Mouse (Mus musculus): ENCODE measurements at regions not wholly inside any gene's neighbourhood (a gene's known extent, or its start where the extent isn't known, plus 50 kb on each side); places are given as distances from the start of the nearest gene placed in this dataset.
"Not testable (repeated sequence)": the region's sequence is repeated elsewhere in the genome, so short reads cannot be mapped to it uniquely, and the experiment has no call there.

DNA sequence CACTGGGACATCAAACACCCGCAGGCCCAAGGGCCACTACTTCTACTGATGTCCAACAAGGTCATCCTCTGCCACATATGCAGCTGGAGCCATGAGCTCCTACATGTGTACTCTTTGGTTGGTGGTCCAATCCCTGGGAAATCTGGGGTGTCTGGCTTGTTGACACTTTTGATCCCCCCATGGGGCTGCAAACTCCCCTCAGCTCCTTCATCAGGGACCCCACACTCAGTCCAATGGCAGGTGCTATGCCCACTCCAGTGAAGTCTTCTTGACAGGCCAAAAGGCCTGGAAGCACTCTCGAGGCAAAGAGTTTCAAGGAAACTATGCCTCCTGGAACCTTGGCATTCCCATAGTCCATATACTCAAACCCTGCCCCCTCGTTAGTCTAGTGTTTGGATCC lies 570.8 kb upstream of the Smc2 start:
- no peak for DNase-seq

DNA sequence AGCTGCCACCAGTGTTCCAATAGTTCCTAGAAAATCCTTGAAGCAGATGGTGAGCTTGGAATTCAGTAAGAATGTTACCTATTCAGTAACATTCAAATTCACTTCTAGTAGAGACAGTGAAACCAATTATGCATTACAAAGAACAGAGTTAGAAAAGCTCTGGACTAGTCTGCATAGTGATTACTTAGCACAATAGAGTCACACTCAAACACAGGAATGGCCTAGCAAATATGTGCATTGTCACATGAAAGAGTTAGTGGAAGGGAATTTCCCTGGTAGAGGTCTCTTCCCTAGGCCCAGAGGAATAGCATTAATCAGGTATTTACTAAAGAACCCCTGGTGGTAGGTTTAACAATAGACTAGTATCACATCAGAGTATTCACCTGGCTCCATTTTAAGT lies 570.3 kb upstream of the Smc2 start:
- not testable (repeated sequence) for DNase-seq

DNA sequence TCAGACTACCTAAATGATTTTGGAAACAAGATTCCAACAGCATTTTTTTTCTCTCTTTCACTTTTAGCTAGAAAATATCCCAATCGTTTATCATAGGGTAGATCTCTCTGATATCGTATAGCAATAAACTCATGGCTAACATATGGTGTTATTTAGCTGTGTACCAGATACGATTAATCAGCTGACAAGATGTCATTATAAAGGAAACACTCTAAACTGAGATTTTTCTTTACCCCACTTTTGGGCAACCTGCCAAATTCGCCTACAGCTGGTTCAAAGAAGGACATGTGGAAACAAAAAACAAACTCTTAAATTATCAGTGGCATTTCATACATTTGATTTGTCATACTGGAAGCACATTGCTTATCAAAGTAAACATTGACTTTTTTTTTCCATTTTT lies 553.6 kb upstream of the Smc2 start:
- DNase-seq, result no peak

DNA sequence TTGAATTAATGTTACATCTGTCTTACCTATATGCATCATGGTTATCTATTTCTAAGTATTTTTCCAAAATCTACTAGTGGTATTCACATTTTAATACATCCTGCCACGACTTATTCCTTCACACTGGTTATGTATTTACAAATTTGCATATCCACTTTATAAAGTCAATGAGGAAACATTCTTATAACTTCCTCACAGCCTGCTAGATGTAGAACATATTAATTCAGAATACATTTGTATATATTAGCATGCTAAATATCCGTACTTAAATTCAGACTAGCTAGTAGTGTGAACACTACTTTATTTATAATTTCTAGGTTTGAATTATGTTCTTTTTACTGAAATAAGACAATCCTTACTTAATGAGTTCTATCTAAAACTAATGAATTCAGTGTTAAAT lies 549.8 kb upstream of the Smc2 start:
- no peak for DNase-seq

DNA sequence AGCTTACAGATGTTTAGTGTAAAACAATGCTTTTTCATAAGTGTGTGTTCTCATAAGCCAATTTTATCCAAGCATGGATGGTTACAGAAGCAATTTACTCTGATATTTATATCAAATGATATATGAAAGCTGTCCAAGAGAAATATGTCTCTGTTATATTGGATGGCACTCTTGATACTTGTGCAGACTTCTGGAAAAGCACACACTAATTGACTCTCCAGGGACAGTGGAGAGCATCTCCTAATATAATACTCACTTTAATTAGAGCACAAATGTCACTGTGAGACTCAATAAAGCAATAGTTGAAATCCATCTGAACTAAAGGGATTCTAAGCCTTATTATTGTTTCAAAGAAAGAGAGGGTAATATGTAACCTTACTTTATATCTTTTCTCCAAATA lies 510.8 kb upstream of the Smc2 start:
- DNase-seq, result no peak

DNA sequence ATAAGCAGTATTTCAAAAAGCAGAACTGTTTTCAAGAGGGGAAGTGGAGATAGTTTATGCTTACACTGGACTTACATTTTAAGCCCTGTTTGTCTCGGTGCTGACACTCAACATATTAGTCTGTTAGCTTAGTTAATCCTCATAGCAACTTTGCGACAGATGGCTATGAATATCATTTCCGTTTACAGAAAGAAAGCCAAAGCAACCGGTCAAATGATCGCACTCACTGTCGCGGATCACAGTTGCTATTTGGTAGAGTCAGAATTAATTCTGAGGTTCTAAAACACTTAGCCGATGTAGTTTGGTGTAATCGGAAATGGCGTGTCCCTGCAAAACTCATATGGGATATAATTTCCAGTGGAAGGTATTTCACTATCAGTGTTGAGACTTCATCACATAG lies 469.3 kb upstream of the Smc2 start:
- DNase-seq, result no peak

DNA sequence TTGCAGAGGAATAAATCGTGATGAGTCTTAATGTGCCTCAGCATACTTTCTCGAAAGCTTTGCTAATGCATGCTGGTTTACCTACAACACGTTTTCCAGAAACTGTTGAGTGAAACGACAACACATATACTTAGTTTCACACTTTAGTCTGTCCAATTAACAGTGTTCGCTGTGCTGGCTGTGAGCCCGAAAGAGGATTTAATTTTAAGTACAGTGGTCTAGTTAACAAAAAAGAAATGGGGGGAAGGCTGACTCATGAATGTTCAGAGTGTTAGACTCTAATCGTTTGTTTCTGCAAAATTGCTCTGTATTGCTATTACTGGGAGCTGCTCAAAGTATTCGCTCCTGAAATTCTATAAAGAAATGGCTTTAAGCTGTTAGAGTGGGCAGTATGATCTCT lies 460.1 kb upstream of the Smc2 start:
- DNase-seq, result no peak

DNA sequence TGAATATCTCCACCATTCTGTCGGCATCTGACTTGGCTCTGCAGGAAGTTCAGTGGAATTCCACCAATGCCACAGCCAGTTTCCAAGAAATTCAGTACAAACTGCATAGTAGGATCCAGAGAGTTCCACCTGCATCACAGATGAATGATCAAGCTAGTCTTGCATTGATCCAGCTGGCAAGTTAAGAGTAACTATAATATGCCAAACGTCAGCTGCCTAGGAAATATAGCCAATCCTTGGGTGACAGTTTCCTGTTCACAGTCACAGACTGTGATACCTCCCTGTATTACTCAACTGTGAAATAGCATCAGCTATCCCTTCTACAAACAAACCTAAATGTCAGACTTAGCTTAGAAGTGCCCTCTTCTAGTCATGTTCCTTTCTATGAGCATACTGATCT lies 446.6 kb upstream of the Smc2 start:
- DNase-seq, result no peak

DNA sequence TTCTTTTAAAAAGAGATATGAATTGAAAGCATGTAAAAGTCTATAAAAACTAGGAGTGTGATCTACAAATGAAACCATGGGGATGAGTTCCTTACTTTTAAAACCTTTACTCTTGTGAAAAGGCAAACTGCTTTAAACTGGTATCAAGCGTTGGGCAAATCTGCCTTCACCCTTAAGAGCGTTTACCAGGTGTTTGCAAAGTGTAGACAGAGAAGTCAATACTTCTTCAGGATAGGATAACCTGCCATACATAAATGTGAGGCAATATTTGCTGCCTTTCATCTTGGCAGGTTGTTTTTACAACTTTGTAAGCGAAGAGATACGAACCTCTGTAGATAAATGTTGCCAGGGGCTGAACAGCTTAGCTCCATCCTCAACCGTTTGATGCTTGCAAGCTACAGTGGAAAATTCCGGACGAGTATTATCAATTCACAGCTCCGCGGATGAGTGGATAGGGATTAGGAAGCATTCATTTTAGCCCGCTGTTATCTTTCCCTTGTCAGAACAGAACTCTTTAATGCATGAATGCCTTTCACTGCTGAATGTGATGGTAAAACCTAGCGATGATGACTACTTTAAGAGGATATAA lies 402.2 kb upstream of the Smc2 start:
- no peak for DNase-seq

DNA sequence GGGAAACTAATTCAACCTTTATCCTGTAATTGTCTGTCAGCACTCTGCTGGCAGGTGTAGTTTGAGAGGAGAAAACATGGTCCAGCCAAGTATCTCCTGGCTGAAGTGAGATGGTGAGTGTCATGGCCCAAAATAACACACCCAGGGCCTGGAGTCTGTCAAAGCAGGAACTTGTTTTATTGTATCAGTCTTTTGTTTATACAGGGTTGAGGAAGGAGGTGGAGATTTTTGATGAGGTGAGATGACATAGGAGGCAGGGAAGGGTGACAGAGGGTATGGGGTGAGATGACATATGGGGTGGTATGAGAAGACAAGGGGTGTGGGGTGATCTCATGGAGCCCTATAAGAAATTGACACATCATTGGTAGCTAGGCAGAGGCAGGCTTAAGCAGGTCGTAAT lies 395.6 kb upstream of the Smc2 start:
- DNase-seq, result no peak

DNA sequence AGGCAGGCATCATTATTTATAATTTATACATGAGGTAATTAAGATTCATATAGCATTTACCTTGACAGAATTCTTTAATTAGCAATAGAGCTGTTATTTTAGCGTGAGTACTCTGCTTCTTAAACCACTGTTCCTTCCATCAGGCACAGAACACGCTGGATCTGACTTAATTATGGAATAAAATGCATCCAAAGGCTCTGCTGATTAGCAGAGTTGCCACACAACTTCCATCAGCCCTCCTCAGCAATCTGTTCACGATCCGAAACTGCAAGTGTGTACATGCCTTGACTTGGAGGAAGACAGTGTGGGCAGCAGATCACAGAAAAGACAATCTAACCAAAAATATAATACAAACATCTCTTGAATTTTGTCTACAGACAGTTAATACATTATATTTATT lies 388.1 kb upstream of the Smc2 start:
- no peak for DNase-seq

DNA sequence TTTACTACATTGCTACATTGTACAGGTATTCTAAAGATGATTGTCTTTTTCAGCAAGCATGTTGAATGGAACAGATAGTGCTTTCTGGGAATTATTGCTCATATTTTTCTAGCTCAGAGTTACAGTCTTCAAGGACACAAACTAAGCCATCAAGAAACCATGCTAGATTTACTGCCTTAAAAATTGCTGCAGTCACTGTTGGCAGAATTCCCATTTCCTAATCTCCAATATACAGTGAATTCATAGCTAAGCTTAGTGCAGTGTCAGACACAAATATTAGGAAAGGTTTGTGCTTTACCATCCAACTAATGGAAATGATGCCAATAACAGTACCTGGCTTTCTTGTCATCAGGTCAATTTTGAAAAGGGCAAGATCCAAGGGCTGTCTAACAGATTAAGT lies 383.0 kb upstream of the Smc2 start:
- DNase-seq, result peak in 1 of 2 experiments; percentile 16

DNA sequence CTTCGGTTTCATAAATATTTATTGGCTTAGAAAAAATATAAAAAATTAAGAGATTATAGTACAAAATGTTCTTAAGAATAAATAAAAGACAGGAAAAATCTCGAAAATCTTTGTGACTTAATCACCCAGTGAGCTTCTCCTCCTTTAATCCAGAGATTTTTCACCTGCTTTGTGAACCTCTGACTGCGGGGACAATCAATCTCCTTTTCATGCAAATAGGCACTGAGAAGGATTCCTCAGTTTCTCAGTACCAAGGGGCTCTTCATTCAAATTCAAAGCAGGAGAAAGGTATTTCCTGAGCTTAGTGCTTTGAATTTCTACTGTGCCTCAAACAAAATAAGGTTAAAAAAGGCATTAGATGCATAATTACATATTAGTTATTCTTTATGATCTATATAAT lies 379.0 kb upstream of the Smc2 start:
- DNase-seq, result no peak

DNA sequence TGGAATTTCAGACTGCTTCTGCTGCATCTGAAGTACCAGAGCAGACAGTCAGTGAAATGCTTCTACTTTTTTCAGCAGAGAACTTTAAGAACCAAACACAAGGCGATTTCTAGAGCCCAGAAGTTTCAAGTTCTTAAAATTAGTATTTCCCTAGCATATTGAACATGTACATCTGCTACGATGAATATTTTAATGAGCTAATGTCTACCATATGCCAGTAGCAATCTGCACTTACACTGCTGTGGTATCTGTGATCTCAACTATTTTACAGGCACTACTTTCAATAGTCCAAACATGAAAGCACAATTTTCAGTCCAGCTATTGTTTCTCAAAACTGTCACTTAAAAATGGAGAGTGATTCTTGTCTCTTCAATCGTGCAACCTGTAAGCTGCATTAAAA lies 339.9 kb upstream of the Smc2 start:
- DNase-seq, result no peak

DNA sequence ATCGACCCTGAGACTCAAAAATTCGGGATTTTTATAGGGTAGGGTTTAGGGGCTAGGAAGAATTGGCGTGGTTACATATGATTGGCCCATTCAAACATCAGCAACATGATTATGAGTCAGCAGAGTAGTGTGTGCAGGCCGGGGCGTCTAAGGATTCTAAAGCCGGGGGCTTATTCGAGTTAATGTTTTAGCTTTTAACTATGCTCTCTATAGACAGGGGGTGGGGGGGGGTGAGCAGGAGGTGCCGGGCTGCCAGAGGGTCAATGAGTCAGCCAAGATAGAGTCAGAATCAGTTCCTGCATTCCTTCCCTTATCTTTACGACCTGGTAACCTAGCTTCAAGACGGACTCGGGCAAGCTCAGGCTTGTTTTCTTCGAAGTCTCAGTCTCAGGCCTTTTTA lies 333.2 kb upstream of the Smc2 start:
- no peak for DNase-seq

DNA sequence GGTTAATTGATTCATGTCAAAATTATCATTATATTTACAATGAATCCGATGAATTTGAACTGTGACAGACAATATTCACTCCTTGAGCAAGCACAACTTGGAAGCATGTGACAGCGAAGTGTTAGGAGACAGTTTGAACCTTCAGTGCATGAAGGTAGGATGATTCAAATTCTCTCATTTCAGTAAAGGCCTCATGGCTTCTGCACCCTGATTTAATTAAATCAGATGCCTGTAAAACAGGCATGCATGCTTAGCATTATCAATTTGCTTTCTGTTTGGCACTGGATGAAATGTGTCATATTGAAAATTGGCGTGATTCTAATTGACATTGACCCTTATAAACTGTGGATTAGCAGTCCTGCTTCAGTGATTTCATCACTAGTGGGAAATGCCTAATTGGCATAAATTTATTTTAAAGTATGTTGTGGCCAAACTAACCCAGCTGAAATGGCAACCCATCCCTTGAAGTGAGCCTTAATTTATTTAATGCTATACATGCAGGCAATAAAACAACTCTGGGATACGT lies 321.2 kb upstream of the Smc2 start:
- no peak for DNase-seq

DNA sequence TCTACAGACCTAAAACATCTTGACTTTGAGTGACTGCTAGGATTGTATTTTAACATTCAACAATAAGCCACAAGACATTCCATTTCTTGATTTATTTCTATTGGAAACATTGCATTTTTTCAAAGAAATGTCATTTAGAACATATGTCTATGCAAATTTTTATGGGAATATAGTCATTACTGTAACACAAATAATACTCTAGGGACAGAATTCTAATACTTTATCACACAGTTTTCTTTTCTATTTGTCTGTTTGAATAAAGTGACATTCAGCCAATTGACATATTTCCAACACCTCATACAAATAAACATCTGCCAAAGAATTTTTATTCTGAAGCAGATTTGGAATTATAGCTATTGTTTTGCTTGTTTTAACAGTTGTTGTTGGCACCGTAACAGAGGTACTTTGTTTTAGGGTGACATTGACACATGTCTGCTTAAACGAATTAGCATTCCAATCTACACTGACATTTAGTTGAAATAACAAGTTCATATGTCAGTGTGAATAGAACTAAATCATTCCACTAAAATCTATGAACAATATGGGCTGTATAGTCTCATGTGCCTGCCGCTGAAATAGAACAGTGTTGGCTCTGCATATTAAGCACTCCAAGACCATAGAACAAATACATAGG lies 320.5 kb upstream of the Smc2 start:
- DNase-seq, result no peak

DNA sequence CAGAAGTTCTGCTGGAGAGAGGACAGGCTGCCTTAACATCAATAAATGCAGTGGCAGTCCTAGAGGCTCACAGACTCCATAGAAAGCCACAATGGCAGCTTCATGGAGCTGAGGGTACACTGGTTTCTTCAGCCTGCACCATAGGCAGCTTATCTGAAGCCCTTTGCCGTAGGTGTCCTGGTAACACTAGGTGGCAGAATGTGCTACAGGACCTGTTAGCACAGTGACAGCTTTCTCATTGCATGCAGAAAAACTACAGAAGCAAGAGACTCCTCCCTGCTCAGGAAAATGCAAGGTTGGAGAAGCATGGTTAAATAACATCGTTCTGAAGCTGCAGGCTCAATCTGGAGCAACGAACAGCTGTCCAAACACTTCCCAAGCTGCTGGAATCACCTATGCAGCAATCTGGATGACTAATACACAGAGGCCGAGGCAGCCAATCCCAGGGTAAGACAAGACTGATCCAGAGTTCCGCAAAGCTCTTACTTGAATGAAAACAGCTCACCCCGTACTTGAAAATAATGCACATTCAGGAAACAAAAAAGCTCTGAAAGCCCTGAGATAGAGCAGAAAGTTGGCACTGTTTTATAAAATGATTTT lies 286.4 kb upstream of the Smc2 start:
- DNase-seq, result no peak

DNA sequence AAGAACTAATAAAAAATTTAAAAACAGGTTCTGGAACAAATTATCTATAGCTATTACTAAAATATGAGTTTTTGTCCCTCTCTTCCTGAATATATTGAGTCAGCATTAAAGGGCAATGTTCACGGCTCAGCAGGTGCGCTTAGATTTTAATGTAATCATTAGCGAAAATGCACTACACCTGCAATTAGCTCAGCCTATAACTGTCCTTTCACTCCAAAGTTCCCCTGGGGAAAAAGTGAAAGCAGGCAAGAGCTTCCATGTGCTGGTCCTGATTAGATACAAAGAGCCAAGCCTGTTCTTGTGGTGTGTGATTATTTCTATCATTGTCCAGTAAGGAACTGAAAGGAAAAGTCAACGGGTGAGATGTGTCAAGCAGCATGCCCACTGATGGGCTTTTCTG lies 262.8 kb upstream of the Smc2 start:
- no peak for DNase-seq

DNA sequence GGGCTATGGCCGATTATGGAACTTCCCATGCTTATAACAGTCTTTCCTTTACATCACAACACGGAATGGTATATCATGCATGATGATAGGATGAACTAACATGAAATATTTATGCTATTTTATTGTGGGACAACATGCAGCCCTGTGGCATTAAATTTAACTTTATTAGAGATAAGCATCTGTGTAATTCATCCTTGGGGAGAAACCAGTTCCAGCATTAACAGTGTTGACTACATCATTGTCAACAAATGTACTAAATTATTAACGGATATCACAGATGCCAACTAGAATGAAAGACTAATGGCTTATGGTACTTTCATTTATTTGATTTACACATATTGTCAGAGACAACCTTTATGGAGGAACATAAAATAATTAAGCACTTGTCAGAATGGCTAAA lies 241.3 kb upstream of the Smc2 start:
- no peak for DNase-seq

DNA sequence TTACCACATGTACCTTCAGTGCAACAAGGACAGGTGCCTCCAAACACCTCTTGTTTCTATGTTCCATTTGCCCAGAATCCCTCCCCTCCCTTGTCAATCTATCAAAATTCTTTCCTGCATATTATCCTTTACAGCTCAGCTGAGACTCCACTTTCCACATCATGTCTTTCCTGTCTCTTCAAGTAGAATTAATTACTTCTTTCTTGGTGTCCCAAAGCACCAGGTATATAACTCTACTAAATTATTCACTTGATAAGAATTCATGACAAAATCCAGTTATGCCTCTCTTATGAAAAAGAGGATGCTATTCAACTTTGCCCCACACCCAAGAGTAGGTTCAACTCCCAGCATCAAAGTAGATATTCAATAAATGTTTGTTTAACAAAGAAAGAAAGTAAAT lies 228.4 kb upstream of the Smc2 start:
- no peak for DNase-seq

DNA sequence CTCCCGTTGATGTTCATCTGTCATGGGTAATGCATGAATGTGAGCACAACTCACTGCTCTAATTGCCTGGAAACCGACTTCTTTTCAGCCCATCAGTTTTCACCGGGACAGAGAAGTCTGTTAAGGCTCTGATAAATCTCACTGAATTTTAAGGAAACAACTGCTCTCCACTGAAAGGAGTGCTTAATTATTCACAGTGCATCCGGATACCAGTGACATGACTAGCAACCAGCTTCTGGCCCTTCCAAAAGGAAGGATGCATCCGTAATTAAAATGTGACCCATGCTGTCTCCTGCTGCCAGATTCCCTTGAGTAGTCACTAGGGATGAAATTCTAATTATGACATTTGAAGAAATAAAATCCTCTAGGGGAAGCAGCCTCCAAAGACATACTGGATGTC lies 228.0 kb upstream of the Smc2 start:
- no peak for DNase-seq

DNA sequence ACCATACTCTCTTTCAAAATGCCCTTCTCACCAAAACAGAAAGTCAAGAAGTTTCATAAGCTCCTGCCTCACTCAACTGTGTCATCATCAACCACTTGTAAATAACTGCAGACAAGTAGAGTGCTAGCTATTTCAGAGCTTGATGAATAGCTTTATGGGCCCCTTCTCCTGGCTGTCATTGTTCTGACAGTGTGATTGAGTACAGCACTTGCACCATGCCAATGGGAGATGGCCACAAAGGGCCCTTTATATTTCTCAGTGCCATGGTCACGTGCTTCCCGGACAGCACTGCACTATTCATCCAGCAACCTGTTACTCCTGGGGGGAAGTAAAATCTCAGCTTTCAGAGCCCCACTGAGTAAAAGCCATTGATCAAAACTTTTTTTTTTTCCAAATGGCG lies 225.7 kb upstream of the Smc2 start:
- no peak for DNase-seq
